Mouse (Mus musculus): ENCODE results near the gene Fbxw8.

DNA sequence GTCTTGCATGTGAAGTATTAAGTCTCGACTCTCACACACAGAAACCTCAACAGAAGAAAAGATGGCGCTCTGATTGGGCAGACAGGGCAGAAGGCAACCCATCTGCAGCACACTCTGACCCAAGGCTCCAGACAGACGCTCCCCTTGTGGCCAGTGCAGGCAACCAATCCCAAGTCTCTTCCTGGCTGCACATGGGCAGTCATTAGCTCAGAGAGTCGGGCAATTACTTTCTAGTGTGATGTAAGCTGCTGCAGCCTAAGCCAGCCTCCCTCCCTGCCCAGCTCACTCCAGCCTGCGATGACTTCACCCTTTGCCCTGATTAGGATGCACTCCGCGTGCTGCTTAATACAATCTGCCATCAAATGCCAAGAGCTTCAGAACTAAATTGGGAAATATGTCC, 66.2 kb downstream of the Fbxw8 start:
- no peak for TF ChIP-seq CTCF (conservative IDR thresholded peaks at IDR 0.05; ENCODE audit: low read length)
- TF ChIP-seq NANOG (IDR thresholded peaks at IDR 0.05; ENCODE audit: borderline replicate concordance, low read length): no peak

Measured in E14TG2a.4 (cell line).